Mouse (Mus musculus) intestine, embryonic 16.5 days (tissue): Measurements from ENCODE around the gene Atp5e. TPM values are rescaled to one million over a fixed set of nuclear protein-coding genes. Genes with fewer than 3 reads are reported as not detected.

Source experiments
- ATAC-seq: fragments of 200-750 bp; cut with Nextera tagmentation; 2 replicates; pipeline ENCODE4 v1.8.0; 2017; ENCODE audit warnings: moderate TSS enrichment, moderate library complexity
- H3K27ac ChIP-seq: fragments of 300-500 bp; sonication (generic); 2 replicates; pipeline ENCODE4 v1.5.1; 2014; ENCODE audit warnings: mild to moderate bottlenecking, low read length
- H3K27me3 ChIP-seq: fragments of 300-500 bp; sonication (generic); replicated peaks from 2 replicates; pipeline ENCODE4 v1.6.1; 2014; ENCODE audit warnings: low read length, control low read depth, mixed read lengths; ENCODE audit not compliant: control insufficient read depth, insufficient read depth
- H3K36me3 ChIP-seq: fragments of 300-500 bp; sonication (generic); 2 replicates; pipeline ENCODE4 v1.6.1; 2014; ENCODE audit warnings: low read length, control low read depth; ENCODE audit not compliant: control insufficient read depth, insufficient read depth
- H3K4me1 ChIP-seq: fragments of 300-500 bp; sonication (generic); 2 replicates; pipeline ENCODE4 v1.6.1; 2014; ENCODE audit warnings: low read length, control low read depth, mixed read lengths; ENCODE audit not compliant: control insufficient read depth, insufficient read depth
- H3K4me2 ChIP-seq: fragments of 300-500 bp; sonication (generic); 2 replicates; pipeline ENCODE4 v1.6.1; 2014; ENCODE audit warnings: low read depth, low read length, control low read depth
- H3K4me3 ChIP-seq: fragments of 300-500 bp; sonication (generic); 2 replicates; pipeline ENCODE4 v1.5.1; 2014; ENCODE audit warnings: mild to moderate bottlenecking, low read length
- H3K9ac ChIP-seq: fragments of 300-500 bp; sonication (generic); 2 replicates; pipeline ENCODE4 v1.6.1; 2014; ENCODE audit warnings: low read depth, low read length
- H3K9me3 ChIP-seq: fragments of 300-500 bp; sonication (generic); 2 replicates; pipeline ENCODE4 v1.6.1; 2016; ENCODE audit warnings: low read length, control low read depth; ENCODE audit not compliant: control insufficient read depth
- WGBS: fragments of 180-500 bp; shearing (Covaris S2); extraction: QIAGEN DNeasy Blood & Tissue Kit; methylation state at CpG from one replicate; pipeline ENCODE4 v1.1.7; 2014; 5-methylcytosine and 5-hydroxymethylcytosine counted together
- polyA plus RNA-seq: library from polyadenylated mRNA; unstranded; fragments of >200 nt; fragmentation: Nextera tagmentation; extraction: Ambion mirVana; gene quantifications from 2 replicates; pipeline ENCODE4 v1.2.1, GENCODE M21; 2015

The Atp5e gene
- polyA plus RNA-seq, 1 experiment from 2014 or later, result 798 TPM

DNA sequence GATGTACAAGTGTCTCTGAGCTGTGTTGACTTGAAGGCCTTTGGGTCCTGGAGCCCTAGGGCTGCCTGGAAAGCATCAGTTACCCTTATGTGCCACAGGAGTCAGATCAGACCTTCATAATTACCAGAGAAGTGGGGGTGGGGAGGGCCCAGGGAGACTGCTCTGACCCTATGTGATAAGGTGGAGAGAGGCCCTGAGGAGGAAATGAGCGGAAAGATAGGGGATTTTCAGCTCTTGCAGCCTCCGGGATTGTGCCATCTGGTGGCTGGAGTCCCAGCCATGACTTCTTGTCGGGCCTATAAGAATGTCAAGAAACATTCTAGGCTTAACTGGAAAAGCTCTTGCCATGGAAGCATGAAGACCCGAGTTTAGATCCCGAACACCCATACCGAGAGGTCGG lies 10.2 kb downstream of the Atp5e start:
- H3K27ac ChIP-seq, result no peak overlapping the region
- no peaks in the 10 kb centered on the region for H3K4me1 ChIP-seq
- WGBS, result 73% methylated on average over 7 of the region's 7 CpGs
- H3K9me3 ChIP-seq, result no peaks in the 10 kb centered on the region
- H3K4me2 ChIP-seq, result no peak overlapping the region
- peak; percentile 83 for ATAC-seq
- H3K36me3 ChIP-seq, result no peaks in the 10 kb centered on the region
- no peak overlapping the region for H3K4me3 ChIP-seq
- H3K27me3 ChIP-seq, result no peaks in the 10 kb centered on the region
- no peak overlapping the region for H3K9ac ChIP-seq

DNA sequence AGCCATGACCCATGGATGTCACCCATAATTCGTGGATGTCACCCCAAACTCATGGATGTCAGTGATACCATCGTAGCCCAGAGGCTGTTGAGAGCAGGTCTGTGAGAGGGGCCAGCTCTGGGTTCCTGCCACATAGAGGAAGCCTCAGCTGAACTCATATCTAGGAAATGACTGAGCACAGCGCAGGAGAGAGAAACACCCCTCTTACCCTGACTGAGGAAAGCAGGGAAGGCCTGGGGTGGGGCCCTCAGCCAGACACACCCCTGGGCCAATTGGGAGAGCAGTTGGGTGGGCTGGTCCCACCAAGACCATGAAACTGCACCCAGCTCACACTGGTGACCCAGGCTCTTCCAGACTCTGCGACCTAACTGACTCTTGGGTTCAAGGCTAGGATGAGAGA lies 13.6 kb downstream of the Atp5e start, which contains the start of gene Tubb1:
Tubb1 (plus strand) TSS at position 343 of the 400 bp plus-strand sequence.
- H3K9ac ChIP-seq, result no peak within 1 kb of the TSS
- no peak within 1 kb of the TSS for H3K4me3 ChIP-seq
- no peaks in the 10 kb centered on the region for H3K27me3 ChIP-seq
- H3K27ac ChIP-seq, result no peak within 1 kb of the TSS
- 72% methylated on average over 4 of the region's 4 CpGs for WGBS
- H3K9me3 ChIP-seq, result no peaks in the 10 kb centered on the region
- H3K36me3 ChIP-seq, result no peaks in the 10 kb centered on the region
- H3K4me1 ChIP-seq, result no peaks in the 10 kb centered on the region
- H3K4me2 ChIP-seq, result no peak within 1 kb of the TSS
- ATAC-seq, result no peak

DNA sequence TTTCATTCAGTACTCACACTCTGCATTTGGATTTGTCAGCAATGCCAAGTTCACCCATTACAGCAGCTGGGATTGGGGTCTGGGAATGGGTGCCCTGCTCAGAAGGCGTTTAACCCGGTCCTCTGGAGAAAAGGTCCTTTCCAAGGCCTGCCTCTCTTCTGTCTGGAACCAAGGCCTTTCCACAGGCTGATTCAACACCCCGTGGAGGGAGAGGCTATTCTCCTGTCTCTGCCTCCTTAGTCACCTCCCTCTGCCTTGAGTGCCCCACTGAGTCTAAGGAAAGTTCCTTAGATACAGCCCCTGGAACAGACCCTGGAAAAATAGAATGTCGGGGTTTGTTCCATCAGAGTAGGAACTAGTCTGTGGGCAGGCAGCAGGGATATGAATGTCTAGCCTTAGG lies 15.5 kb downstream of the Atp5e start:
- Histone ChIP-seq H3K27me3 (no peaks in the 10 kb centered on the region), H3K27ac (no peak overlapping the region), H3K9ac (no peak overlapping the region), H3K4me1 (no peaks in the 10 kb centered on the region), H3K4me3 (no peak overlapping the region), H3K4me2 (no peak overlapping the region), H3K9me3 (no peaks in the 10 kb centered on the region), H3K36me3 (no peaks in the 10 kb centered on the region)
- no peak for ATAC-seq
- WGBS, result 89% methylated on average over 4 of the region's 4 CpGs

DNA sequence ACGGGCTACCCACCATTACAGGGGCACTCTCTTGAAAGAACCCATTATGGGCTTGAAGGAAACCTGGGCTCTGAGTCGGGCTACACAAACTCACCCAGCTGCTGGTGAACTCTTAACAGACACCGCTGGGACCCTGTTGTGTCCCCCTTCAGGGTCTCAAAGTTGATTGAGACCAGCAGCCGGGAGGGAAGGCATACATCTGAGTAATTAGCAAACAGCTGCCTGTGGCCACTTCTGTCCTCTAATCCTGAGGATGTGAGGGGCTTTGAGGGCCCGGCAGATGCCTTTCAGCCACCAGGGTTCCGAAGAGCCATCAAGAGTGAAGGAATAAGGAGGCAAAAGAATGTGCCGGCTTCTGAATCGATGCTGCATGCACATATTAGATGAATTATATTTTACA lies 17.0 kb downstream of the Atp5e start:
- Histone ChIP-seq H3K27me3 (no peaks in the 10 kb centered on the region), H3K36me3 (no peaks in the 10 kb centered on the region), H3K9ac (no peak overlapping the region), H3K4me1 (no peaks in the 10 kb centered on the region), H3K9me3 (no peaks in the 10 kb centered on the region), H3K4me2 (no peak overlapping the region), H3K27ac (no peak overlapping the region), H3K4me3 (no peak overlapping the region)
- WGBS, result 62% methylated on average over 8 of the region's 8 CpGs
- ATAC-seq, result no peak

DNA sequence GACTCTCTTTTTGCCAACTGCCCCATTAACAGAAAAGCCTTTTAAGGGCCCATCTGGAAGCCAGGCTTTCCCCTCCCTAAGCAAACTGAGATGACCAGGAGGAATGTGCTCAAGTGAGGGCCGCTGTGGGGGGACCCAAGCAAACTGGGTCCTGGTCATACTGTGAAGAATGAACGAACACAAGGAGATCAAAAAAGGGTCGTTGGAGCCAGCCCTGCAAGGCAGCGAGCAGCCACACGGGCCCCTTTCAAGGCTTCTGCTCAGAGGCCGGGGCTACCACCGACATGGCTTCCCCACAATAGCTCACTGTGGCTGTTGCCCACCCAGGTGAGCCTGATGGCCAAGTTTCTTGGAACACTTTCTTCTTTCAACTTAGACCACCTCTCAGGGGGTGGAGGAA lies 17.4 kb downstream of the Atp5e start:
- Histone ChIP-seq H3K9me3 (no peaks in the 10 kb centered on the region), H3K9ac (no peak overlapping the region), H3K27me3 (no peaks in the 10 kb centered on the region), H3K4me1 (peaks cover 3% of the 10 kb centered on the region; the same call in 1 of the 2 replicates), H3K4me2 (no peak overlapping the region), H3K27ac (no peak overlapping the region), H3K4me3 (no peak overlapping the region), H3K36me3 (no peaks in the 10 kb centered on the region)
- ATAC-seq, result no peak
- WGBS, result 48% methylated on average over 7 of the region's 7 CpGs

DNA sequence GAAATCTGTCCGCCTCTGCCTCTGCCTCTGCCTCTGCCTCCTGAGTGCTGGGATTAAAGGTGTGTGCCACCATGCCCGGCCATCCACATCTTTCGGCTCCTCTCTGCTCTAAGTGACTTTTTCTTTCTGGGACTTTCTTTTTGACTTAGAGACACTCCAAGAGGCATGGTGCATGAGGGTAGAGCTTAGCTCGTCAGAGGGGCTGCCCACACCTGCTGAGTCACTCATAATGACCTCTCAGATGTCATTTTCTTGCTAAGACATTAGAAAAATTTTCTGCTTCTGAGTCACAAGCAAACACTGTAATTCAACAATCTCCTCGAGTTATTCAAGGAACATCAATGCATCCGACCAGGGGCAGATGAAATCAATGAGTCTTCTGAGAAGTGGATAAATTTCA lies 18.9 kb downstream of the Atp5e start:
- no peak overlapping the region for H3K9ac ChIP-seq
- H3K4me3 ChIP-seq, result no peak overlapping the region
- no peak overlapping the region for H3K27ac ChIP-seq
- ATAC-seq, result no peak
- peaks cover 5% of the 10 kb centered on the region; the same call in 1 of the 2 replicates for H3K4me1 ChIP-seq
- no peaks in the 10 kb centered on the region for H3K9me3 ChIP-seq
- WGBS, result 78% methylated on average over 6 of the region's 6 CpGs
- H3K4me2 ChIP-seq, result no peak overlapping the region
- H3K36me3 ChIP-seq, result no peaks in the 10 kb centered on the region
- no peaks in the 10 kb centered on the region for H3K27me3 ChIP-seq

DNA sequence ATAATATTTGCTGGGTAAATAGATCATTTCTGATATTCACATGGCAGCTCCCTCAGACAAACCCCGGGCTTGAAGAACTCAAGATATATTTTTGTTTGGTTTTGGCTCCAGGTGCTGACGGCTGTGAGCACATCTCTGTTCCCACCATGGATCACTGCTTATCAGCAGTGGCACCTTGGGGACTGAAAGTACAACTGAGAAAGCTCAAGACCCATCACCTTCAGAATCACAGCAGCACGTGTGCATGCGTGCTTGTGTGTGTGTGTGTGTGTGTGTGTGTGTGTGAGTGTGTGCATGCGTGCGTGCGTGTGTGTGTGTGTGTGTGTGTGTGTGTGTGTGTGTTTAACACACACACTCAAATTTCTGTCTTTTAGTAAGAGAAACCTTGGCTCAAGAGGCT lies 19.5 kb downstream of the Atp5e start:
- no peak overlapping the region for H3K9ac ChIP-seq
- H3K27me3 ChIP-seq, result no peaks in the 10 kb centered on the region
- WGBS, result 69% methylated on average over 7 of the region's 7 CpGs
- H3K36me3 ChIP-seq, result no peaks in the 10 kb centered on the region
- no peaks in the 10 kb centered on the region for H3K9me3 ChIP-seq
- H3K4me2 ChIP-seq, result no peak overlapping the region
- no peak overlapping the region for H3K27ac ChIP-seq
- H3K4me1 ChIP-seq, result peaks cover 5% of the 10 kb centered on the region; the same call in 1 of the 2 replicates
- H3K4me3 ChIP-seq, result no peak overlapping the region
- ATAC-seq, result no peak

DNA sequence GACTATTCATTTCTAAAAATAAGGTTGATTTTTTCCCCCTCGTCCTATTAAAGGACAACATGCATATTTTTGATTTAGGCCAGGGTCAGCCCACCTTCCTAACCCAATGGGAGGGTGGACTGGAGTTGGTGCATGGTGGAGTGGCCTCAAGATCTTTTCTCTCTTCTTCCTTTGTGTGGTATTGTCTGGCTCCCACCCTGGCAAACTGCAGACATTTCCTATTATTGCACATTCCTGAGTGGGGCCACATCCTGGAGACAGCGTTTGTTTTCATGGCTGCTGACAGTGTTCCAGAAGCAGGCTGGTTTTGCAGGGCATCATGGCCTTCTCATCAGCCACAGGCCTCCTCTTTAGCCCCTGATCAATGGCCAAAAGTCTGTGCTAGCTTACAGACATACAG lies 20.9 kb downstream of the Atp5e start:
- peaks cover 14% of the 10 kb centered on the region for H3K4me1 ChIP-seq
- no peak overlapping the region for H3K4me3 ChIP-seq
- H3K9me3 ChIP-seq, result no peaks in the 10 kb centered on the region
- H3K27me3 ChIP-seq, result no peaks in the 10 kb centered on the region
- no peak overlapping the region for H3K4me2 ChIP-seq
- no peaks in the 10 kb centered on the region for H3K36me3 ChIP-seq
- peak overlapping the region; percentile 23 for H3K27ac ChIP-seq
- H3K9ac ChIP-seq, result no peak overlapping the region
- ATAC-seq, result no peak
- WGBS, result 37% methylated on average over 2 of the region's 2 CpGs

DNA sequence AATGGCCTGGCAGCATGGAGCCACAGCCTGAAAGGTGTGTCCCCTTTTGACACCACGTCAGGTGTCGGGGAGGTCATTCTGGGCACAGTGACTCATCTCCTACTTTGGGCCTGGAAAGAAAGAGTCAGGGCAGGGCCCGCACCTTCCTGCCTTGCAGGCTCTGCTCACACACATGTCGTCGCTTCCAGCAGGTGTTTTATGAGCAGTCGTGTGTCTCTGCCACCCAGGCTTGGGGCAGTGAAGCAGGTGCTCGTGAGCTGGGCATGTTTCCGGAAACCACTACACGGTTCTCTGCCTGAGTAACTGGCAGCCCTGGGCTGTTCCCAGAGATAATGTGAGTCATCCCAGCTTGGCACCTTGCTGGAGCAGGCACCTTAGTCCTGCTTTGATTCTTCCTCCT lies 21.4 kb downstream of the Atp5e start:
- H3K9me3 ChIP-seq, result no peaks in the 10 kb centered on the region
- WGBS, result 59% methylated on average over 9 of the region's 9 CpGs
- H3K27ac ChIP-seq, result peak overlapping the region; percentile 23
- H3K4me3 ChIP-seq, result no peak overlapping the region
- peaks cover 20% of the 10 kb centered on the region for H3K4me1 ChIP-seq
- H3K27me3 ChIP-seq, result no peaks in the 10 kb centered on the region
- H3K9ac ChIP-seq, result no peak overlapping the region; the same call in 1 of the 2 replicates
- peak; percentile 51 for ATAC-seq
- H3K36me3 ChIP-seq, result no peaks in the 10 kb centered on the region
- H3K4me2 ChIP-seq, result no peak overlapping the region

DNA sequence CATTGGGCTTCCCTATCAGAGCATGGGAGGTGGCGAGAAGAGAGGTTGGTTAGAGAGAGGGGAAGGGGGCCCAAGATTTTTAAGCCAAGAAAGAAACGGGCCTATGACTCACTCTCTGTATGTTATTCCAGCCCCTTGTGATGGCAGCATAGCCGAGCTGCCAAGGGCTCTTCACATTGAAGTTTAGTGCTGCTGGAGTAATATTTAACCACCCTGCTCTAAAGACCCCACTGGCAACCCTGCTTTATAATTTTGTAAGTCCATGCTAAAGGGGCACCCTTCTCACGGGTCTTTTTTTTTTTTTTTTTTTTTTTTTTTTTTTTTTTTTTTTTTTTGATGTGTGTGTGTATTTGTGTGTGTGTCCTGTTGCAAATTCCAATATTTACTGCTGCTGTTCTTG lies 22.0 kb downstream of the Atp5e start:
- no peak for ATAC-seq
- Histone ChIP-seq H3K4me2 (no peak overlapping the region), H3K4me3 (no peak overlapping the region), H3K27me3 (no peaks in the 10 kb centered on the region), H3K27ac (no peak overlapping the region), H3K9ac (no peak overlapping the region), H3K36me3 (no peaks in the 10 kb centered on the region), H3K9me3 (no peaks in the 10 kb centered on the region), H3K4me1 (peaks cover 26% of the 10 kb centered on the region)
- 55% methylated on average over 4 of the region's 4 CpGs for WGBS
